Mouse (Mus musculus) CH12.LX (cell line): ENCODE measurements around the gene Mttp. TPM values are rescaled to one million over a fixed set of nuclear protein-coding genes. Genes with fewer than 3 reads are reported as not detected.

Source experiments
- DNase-seq: peaks from one replicate; pipeline ENCODE4 v3.0.0-alpha.2; 2013; ENCODE audit errors: extremely low read depth
- H3K27ac ChIP-seq: 2 replicates; pipeline ENCODE4 v1.5.1; 2012; ENCODE audit warnings: low read depth, mild to moderate bottlenecking, control low read depth, moderate library complexity; ENCODE audit not compliant: insufficient read depth
- H3K27me3 ChIP-seq: replicated peaks from 2 replicates; pipeline ENCODE3; 2012; ENCODE audit warnings: inconsistent platforms
- H3K36me3 ChIP-seq, 2 experiments: replicated peaks in 1 of 2; 2 replicates each; pipeline versions ENCODE3 to v1.6.1; 2012; ENCODE audit warnings: inconsistent platforms in 1 of 2, low read length in 1 of 2, mild to moderate bottlenecking in 1 of 2, mixed read lengths in 1 of 2, moderate library complexity in 1 of 2; ENCODE audit not compliant: control insufficient read depth in 1 of 2, insufficient read depth in 1 of 2
- H3K4me1 ChIP-seq, 2 experiments: 2 replicates each; pipeline ENCODE4 v1.6.1; 2012; ENCODE audit warnings: inconsistent platforms in 1 of 2, moderate library complexity in 1 of 2; ENCODE audit not compliant: insufficient read depth in 2 of 2, control insufficient read depth in 1 of 2
- H3K4me2 ChIP-seq: 2 replicates; pipeline ENCODE4 v1.6.1; 2012; ENCODE audit warnings: low read depth, mild to moderate bottlenecking, control low read depth; ENCODE audit not compliant: poor library complexity, insufficient read depth, severe bottlenecking
- H3K4me3 ChIP-seq, 3 experiments: fragments of 150-350 bp in 1 of 3; sonication (generic) in 1 of 3; replicated peaks in 1 of 3; 2 replicates each; pipeline versions ENCODE3 to v1.5.1; 2011 to 2012; ENCODE audit warnings: low read depth in 2 of 3, low read length in 2 of 3, mild to moderate bottlenecking in 2 of 3, moderate library complexity in 2 of 3, control low read depth in 1 of 3, improper control_type of control experiment in 1 of 3, inconsistent platforms in 1 of 3, mixed read lengths in 1 of 3; ENCODE audit not compliant: poor library complexity in 1 of 3
- H3K79me2 ChIP-seq: replicated peaks from 2 replicates; pipeline ENCODE4 v1.6.1; 2012; ENCODE audit warnings: mild to moderate bottlenecking, moderate library complexity; ENCODE audit not compliant: control insufficient read depth, poor library complexity, insufficient read depth, severe bottlenecking; ENCODE audit errors: extremely low read depth
- H3K9ac ChIP-seq: 2 replicates; pipeline ENCODE4 v1.6.1; 2012; ENCODE audit warnings: low read depth, mild to moderate bottlenecking, control low read depth, moderate library complexity; ENCODE audit not compliant: insufficient read depth
- H3K9me3 ChIP-seq: replicated peaks from 2 replicates; pipeline ENCODE3; 2012; ENCODE audit warnings: low read length, inconsistent platforms, mixed read lengths
- BHLHE40 ChIP-seq: IDR thresholded peaks from 2 replicates; pipeline ENCODE4 v1.6.1; 2011; ENCODE audit warnings: mild to moderate bottlenecking, low read depth, low read length, improper control_type of control experiment
- CHD1 ChIP-seq: IDR thresholded peaks from 2 replicates; pipeline ENCODE4 v1.6.1; 2012; ENCODE audit warnings: low read depth, low read length, improper control_type of control experiment, inconsistent platforms
- CTCF ChIP-seq, 2 experiments: IDR thresholded peaks in 1 of 2; conservative IDR thresholded peaks in 1 of 2; 2 replicates each; pipeline ENCODE4 v1.5.1; 2011 to 2012; ENCODE audit warnings: low read depth in 2 of 2, low read length in 2 of 2, improper control_type of control experiment in 1 of 2, inconsistent platforms in 1 of 2, mild to moderate bottlenecking in 1 of 2, moderate library complexity in 1 of 2
- HCFC1 ChIP-seq: IDR thresholded peaks from 2 replicates; pipeline ENCODE4 v1.6.1; 2012; ENCODE audit warnings: low read depth, mild to moderate bottlenecking, inconsistent platforms, low read length, improper control_type of control experiment
- IRF4 ChIP-seq: IDR thresholded peaks from 2 replicates; pipeline ENCODE4 v1.6.1; 2014; ENCODE audit warnings: low read depth, mild to moderate bottlenecking, inconsistent platforms, low read length, improper control_type of control experiment
- JUND ChIP-seq: conservative IDR thresholded peaks from 2 replicates; pipeline ENCODE4 v1.6.1; 2011; ENCODE audit warnings: low read depth, low read length, improper control_type of control experiment
- KAT2A ChIP-seq: IDR thresholded peaks from 2 replicates; pipeline ENCODE4 v1.6.1; 2012; ENCODE audit warnings: low read length, improper control_type of control experiment, inconsistent platforms; ENCODE audit not compliant: insufficient replicate concordance
- MAX ChIP-seq: IDR thresholded peaks from 2 replicates; pipeline ENCODE4 v1.6.1; 2011; ENCODE audit warnings: low read length, improper control_type of control experiment
- MAZ ChIP-seq: IDR thresholded peaks from 2 replicates; pipeline ENCODE4 v1.6.1; 2012; ENCODE audit warnings: low read depth, mild to moderate bottlenecking, inconsistent platforms, low read length, improper control_type of control experiment, moderate library complexity
- MYC ChIP-seq: IDR thresholded peaks from 2 replicates; pipeline ENCODE4 v1.6.1; 2011; ENCODE audit warnings: low read depth, mild to moderate bottlenecking, improper control_type of control experiment, low read length
- PAX5 ChIP-seq: IDR thresholded peaks from 2 replicates; pipeline ENCODE4 v1.6.1; 2012; ENCODE audit warnings: low read length, inconsistent platforms, mixed read lengths
- SIN3A ChIP-seq: IDR thresholded peaks from 2 replicates; pipeline ENCODE4 v1.6.1; 2012; ENCODE audit warnings: low read length, improper control_type of control experiment, inconsistent platforms
- TBP ChIP-seq: conservative IDR thresholded peaks from 2 replicates; pipeline ENCODE4 v1.6.1; 2011; ENCODE audit warnings: low read depth, low read length, improper control_type of control experiment
- TCF12 ChIP-seq: IDR thresholded peaks from 2 replicates; pipeline ENCODE4 v1.6.1; 2014; ENCODE audit warnings: low read depth, mild to moderate bottlenecking, inconsistent platforms, low read length, improper control_type of control experiment
- UBTF ChIP-seq: IDR thresholded peaks from 2 replicates; pipeline ENCODE4 v1.6.1; 2012; ENCODE audit warnings: low read depth, mild to moderate bottlenecking, inconsistent platforms, low read length, improper control_type of control experiment, moderate library complexity
- USF1 ChIP-seq: IDR thresholded peaks from 2 replicates; pipeline ENCODE4 v1.6.1; 2014; ENCODE audit warnings: low read depth, mild to moderate bottlenecking, inconsistent platforms, low read length, improper control_type of control experiment
- USF2 ChIP-seq: conservative IDR thresholded peaks from 2 replicates; pipeline ENCODE4 v1.6.1; 2011; ENCODE audit warnings: low read depth, low read length, improper control_type of control experiment
- dilution Hi-C: fragments of 300-500 bp; cut with MboI; formaldehyde crosslinking; loops from 2 replicates; pipeline ENCODE4 v1.14.3; 2020; ENCODE audit warnings: low sequenced_read_pairs; ENCODE audit not compliant: extremely low pct_unique_long_range_greater_than_20kb, extremely low pct_ligation_motif_present
- in situ Hi-C: fragments of 300-500 bp; cut with MboI; formaldehyde crosslinking; loops from 3 replicates; pipeline ENCODE4 v1.14.3; 2019; ENCODE audit warnings: low sequenced_read_pairs, low pct_ligation_motif_present, low pct_unique_long_range_greater_than_20kb, mixed read lengths
- polyA plus RNA-seq: library from polyadenylated mRNA; unstranded; fragments of >175 nt; gene quantifications from 2 replicates; pipeline ENCODE4 v1.2.1, GENCODE M21; 2012; ENCODE audit warnings: low read depth; ENCODE audit not compliant: insufficient read length
- total RNA-seq, 2 experiments: library from RNA; depleted of rRNA; stranded (reverse); fragments of 300-350 nt in 1 of 2; fragments of >200 nt in 1 of 2; gene quantifications; 2 replicates each; pipeline ENCODE4 v1.2.3; 2012 to 2014

Mttp gene
- total and polyA plus RNA-seq, 3 experiments = 4.5 to 6.3 (median 5.9) TPM

- Histone ChIP-seq H3K9ac (no peak overlapping the region), H3K4me2 (no peak overlapping the region), H3K27ac (no peak overlapping the region), H3K4me3 (no peak overlapping the region), H3K9me3 (no peaks in the 10 kb centered on the region), H3K36me3 (no peaks in the 10 kb centered on the region), H3K79me2 (no peaks in the 10 kb centered on the region), H3K27me3 (no peaks in the 10 kb centered on the region)
- in situ Hi-C loops = no loop called here
- dilution Hi-C loops = no loop called here
- DNase-seq = no peak
- no peak for TF ChIP-seq USF2
- no peak for TF ChIP-seq JUND
- TF ChIP-seq UBTF = no peak
- TF ChIP-seq CHD1 = no peak
- TF ChIP-seq CTCF (conservative IDR thresholded peaks at IDR 0.05 in 1 of 2, IDR thresholded peaks at IDR 0.05 in 1 of 2; ENCODE audit: low read depth in 2 of 2, low read length in 2 of 2) = no peak
- TF ChIP-seq PAX5 = no peak
- TF ChIP-seq, all 38 proteins: peak for 0
- H3K4me1 ChIP-seq = peaks cover 2 to 3% of the 10 kb centered on the region in 2 experiments; a peak in 2 of 4 replicates
Measured at GRCm38 (mm10) chr3:138183371-138183770, 38.6 kb upstream of the Mttp start.

GRCm38 (mm10) chr3:138182019-138182418 is 37.3 kb upstream of the Mttp start:
- dilution Hi-C loops (no loop called here), in situ Hi-C loops (no loop called here)
- DNase-seq = peak; percentile 13
- Histone ChIP-seq H3K9me3 (no peaks in the 10 kb centered on the region), H3K79me2 (no peaks in the 10 kb centered on the region), H3K4me2 (peak overlapping the region; percentile 18; the same call in 1 of the 2 replicates), H3K27me3 (no peaks in the 10 kb centered on the region), H3K36me3 (no peaks in the 10 kb centered on the region), H3K4me3 (no peak overlapping the region), H3K9ac (no peak overlapping the region), H3K27ac (no peak overlapping the region), H3K4me1 (peaks cover 2 to 3% of the 10 kb centered on the region in 2 experiments; a peak in 2 of 4 replicates)
- TF ChIP-seq USF1 (peak; percentile 90), TCF12 (no peak), IRF4 (no peak), BHLHE40 (peak; percentile 76), SIN3A (0 out of 2 replicates have a peak, but pooled peaks have one; percentile 28), MAZ (no peak), TBP (0 out of 2 replicates have a peak, but pooled peaks have one; percentile 39), MAX (peak; percentile 96), USF2 (peak; percentile 99), HCFC1 (peak; percentile 45), MYC (0 out of 2 replicates have a peak, but pooled peaks have one; percentile 39)

GRCm38 (mm10) chr3:138175551-138175950 is 30.8 kb upstream of the Mttp start:
- dilution Hi-C loops (no loop called here), in situ Hi-C loops (no loop called here)
- no peak overlapping the region for H3K4me3 ChIP-seq

More at GRCm38 (mm10) chr3:138175551-138175950, 30.8 kb upstream of the Mttp start:
- H3K27me3 ChIP-seq = no peaks in the 10 kb centered on the region
- no peak overlapping the region for H3K9ac ChIP-seq
- no peaks in the 10 kb centered on the region for H3K36me3 ChIP-seq
- no peak for DNase-seq
- H3K79me2 ChIP-seq = no peaks in the 10 kb centered on the region
- H3K27ac ChIP-seq = no peak overlapping the region
- TF ChIP-seq BHLHE40 (0 out of 2 replicates have a peak, but pooled peaks have one; percentile 8), KAT2A (no peak)
- no peak overlapping the region for H3K4me2 ChIP-seq
- peaks cover 0 to 3% of the 10 kb centered on the region in 2 experiments; a peak in 1 of 4 replicates for H3K4me1 ChIP-seq
- H3K9me3 ChIP-seq = peaks cover 4% of the 10 kb centered on the region
